Comparison of ENCODE assay signal across 9 mouse cellular contexts in genomic region chr2:52319020-52319567, GRCm38 (mm10). TPM values are rescaled to one million over a fixed set of nuclear protein-coding genes. Genes with fewer than 3 reads are reported as not detected.
DNase-seq lines count a peak whose midpoint lies in the region; ATAC-seq lines count a peak whose summit lies in the region.
"Had no signal": no experiment of that assay in that cellular context is flagged by ENCODE, and none has a peak within 500 bp of the region (broad histone marks: within the 10 kb centered on the region; RNA-seq: fewer than 3 reads in every experiment).

No protein-coding gene starts in this region.

- no peaks in the 10 kb centered on the region for H3K36me3 ChIP-seq in heart, embryonic 16.5 days (ENCODE audit: control insufficient read depth, insufficient read depth)
- H3K36me3 ChIP-seq: forebrain, embryonic 12.5 days had no signal

- ATAC-seq in heart, embryonic 16.5 days (replicated peaks; ENCODE audit: extremely low read depth, insufficient read depth, low FRiP score), result peak; percentile 38; the same call in 1 of the 2 replicates

- H3K9ac ChIP-seq in heart, embryonic 16.5 days (ENCODE audit: low read length), result no peak overlapping the region
- H3K9ac ChIP-seq: forebrain, embryonic 12.5 days had no signal

- peak overlapping the region; percentile 30 for H3K4me2 ChIP-seq in heart, embryonic 16.5 days (ENCODE audit: low read depth, low read length)
- H3K4me2 ChIP-seq: forebrain, embryonic 12.5 days had no signal

- H3K4me1 ChIP-seq in heart, embryonic 16.5 days (ENCODE audit: control insufficient read depth, insufficient read depth, low read length), result peaks cover 10% of the 10 kb centered on the region
- H3K4me1 ChIP-seq: forebrain, embryonic 12.5 days had no signal

- H3K9me3 ChIP-seq in heart, embryonic 16.5 days (replicated peaks; ENCODE audit: control insufficient read depth, low read length), result no peaks in the 10 kb centered on the region
- H3K9me3 ChIP-seq: forebrain, embryonic 12.5 days had no signal

- peak; percentile 9 for DNase-seq in kidney, postnatal 10 days
- no peak for DNase-seq in kidney, adult 9 months
- peak; percentile 48 for DNase-seq in NIH3T3 (ENCODE audit: low read depth)
- DNase-seq in mesoderm, embryonic 11.5 days (ENCODE audit: low read depth, low spot score), result peak; percentile 2
- no peak for DNase-seq in right cerebral cortex, adult 18-20 months
- DNase-seq in ovary, postnatal 36 days (ENCODE audit: low spot score), result no peak
- DNase-seq in kidney, postnatal 4 days, result no peak

- no peaks in the 10 kb centered on the region for H3K27me3 ChIP-seq in heart, embryonic 16.5 days (ENCODE audit: control insufficient read depth, insufficient read depth, low read length)
- H3K27me3 ChIP-seq: forebrain, embryonic 12.5 days had no signal

- 24% methylated on average over 5 of the region's 5 CpGs for WGBS in heart, embryonic 16.5 days

- H3K27ac ChIP-seq in heart, embryonic 16.5 days (ENCODE audit: low read length), result peak overlapping the region; percentile 61
- H3K27ac ChIP-seq: forebrain, embryonic 12.5 days had no signal

- H3K4me3 ChIP-seq in heart, embryonic 16.5 days (ENCODE audit: low read length), result no peak overlapping the region
- H3K4me3 ChIP-seq: forebrain, embryonic 12.5 days had no signal

RNA-seq across cellular contexts. Expression of gene Neb, which starts 59.2 kb away (rescaled TPM):
- 3.5 and 7.8 TPM in 2 replicates for polyA plus RNA-seq in heart, embryonic 16.5 days (2015; fragmentation: Nextera tagmentation; extraction: Ambion mirVana)

Comparison
In these comparisons a context has a peak if more than half of its experiments do, and no peak if none do; other contexts are left out.
1. DNase-seq: peak in kidney, postnatal 10 days (single experiment), NIH3T3 (single experiment) and mesoderm, embryonic 11.5 days (single experiment); none in kidney, adult 9 months (single experiment), right cerebral cortex, adult 18-20 months (single experiment), ovary, postnatal 36 days (single experiment) and kidney, postnatal 4 days (0 of 2).